Mouse (Mus musculus): ENCODE measurements around the gene Astn2. TPM values are rescaled to one million over a fixed set of nuclear protein-coding genes. Genes with fewer than 3 reads are reported as not detected.

Gene Astn2
- polyA plus RNA-seq (2014; fragmentation: Illumina TruSeq; extraction: RNeasy Lipid Tissue Mini Kit (QIAGEN cat#74804); ENCODE audit: low read depth, low replicate concordance) = 0.63 TPM

DNA sequence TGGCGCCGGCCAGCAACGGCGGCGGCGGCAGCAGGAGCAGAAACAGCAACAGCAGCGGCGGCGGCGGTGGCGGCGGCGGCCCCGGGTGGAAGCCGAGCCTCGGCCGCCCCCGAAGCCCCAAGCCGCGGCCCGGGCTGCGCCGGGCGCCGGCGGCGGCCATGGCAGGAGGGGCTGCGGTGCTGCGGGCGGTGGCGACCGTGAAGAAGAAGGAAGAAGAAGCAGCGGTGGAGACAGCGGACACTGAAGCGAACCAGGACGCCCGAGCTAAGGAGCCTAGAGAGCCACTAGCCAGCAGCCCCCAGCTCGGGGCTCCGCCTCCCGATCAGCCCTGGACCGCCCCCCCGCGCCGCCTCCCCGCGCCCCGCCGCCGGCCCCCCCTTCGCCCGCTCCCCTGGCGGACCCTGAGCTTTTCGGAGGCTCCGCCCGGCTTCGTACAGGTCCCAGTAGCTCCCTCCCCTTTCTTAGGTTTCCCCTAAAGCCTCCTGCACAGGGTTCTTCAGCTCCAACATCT lies at the start of gene Astn2:
Astn2 (minus strand) TSS at position 411 of the 511 bp plus-strand sequence.

DNA sequence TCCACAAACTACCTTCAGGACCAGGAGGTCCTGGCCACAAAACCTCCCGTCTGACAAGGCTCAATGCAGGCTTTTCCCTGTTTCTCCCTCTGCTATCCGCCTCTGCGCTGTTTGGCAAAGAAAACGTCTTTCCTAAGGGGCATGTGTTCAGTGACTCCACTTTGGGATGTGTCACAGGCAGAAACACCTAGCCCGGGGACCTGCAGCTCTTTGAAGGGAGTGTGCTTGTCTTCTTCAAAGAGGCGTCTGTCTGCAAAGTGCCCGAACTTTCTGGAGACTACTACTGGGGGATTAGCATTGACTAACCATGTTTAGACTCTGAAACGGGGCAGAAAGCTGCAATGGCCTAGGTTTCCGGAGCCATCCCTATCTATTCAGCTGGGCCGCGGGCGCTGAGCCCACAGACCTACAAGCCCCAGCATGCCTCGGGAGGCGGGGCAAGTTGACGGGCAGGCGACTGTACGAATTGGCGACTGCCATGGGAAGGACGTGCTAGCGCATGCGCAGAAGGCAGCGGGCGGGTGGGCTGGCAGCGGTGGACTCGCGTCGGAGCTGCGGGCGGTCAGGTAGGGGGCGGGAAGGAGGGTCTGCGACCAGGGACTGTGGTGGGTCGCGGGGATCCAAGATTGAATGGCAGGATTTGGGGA lies 799.8 kb downstream of the Astn2 start, which contains the start of gene Trim32:
Trim32 (plus strand) TSS at position 483 of the 647 bp plus-strand sequence.

